Mouse (Mus musculus) G1E (cell line): ENCODE measurements around the gene Enc1. TPM values are rescaled to one million over a fixed set of nuclear protein-coding genes. Genes with fewer than 3 reads are reported as not detected.
A peak's percentile ranks its signal among the peaks of the same experiment; 100 is the strongest.

Experiments
- ATAC-seq: 2 replicates; pipeline ENCODE4 v1.8.0; 2016; ENCODE audit warnings: mild to moderate bottlenecking; ENCODE audit not compliant: insufficient number of reproducible peaks, poor library complexity, low FRiP score, severe bottlenecking; ENCODE audit errors: extremely low read depth
- DNase-seq: peaks from one replicate; pipeline ENCODE4 v3.0.0; 2012; ENCODE audit warnings: low spot score
- H3K27me3 ChIP-seq: 2 replicates; pipeline ENCODE4 v1.6.1; 2012; ENCODE audit warnings: mild to moderate bottlenecking, low read length, inconsistent platforms; ENCODE audit not compliant: insufficient read depth
- H3K36me3 ChIP-seq: replicated peaks from 2 replicates; pipeline ENCODE3; 2012; ENCODE audit warnings: mild to moderate bottlenecking, inconsistent platforms
- H3K4me1 ChIP-seq: 2 replicates; pipeline ENCODE4 v1.6.1; 2012; ENCODE audit warnings: low read depth, low read length, inconsistent platforms, mixed read lengths; ENCODE audit not compliant: insufficient read depth
- H3K4me3 ChIP-seq: 2 replicates; pipeline ENCODE4 v1.5.1; 2012; ENCODE audit warnings: low read depth, mild to moderate bottlenecking, inconsistent platforms, low read length, moderate library complexity, mixed read lengths
- H3K9me3 ChIP-seq: replicated peaks from 2 replicates; pipeline ENCODE4 v1.6.1; 2012; ENCODE audit warnings: inconsistent platforms
- CTCF ChIP-seq: IDR thresholded peaks from 2 replicates; pipeline ENCODE4 v1.5.1; 2012; ENCODE audit warnings: low read depth, low read length, inconsistent platforms, mixed read lengths
- GATA1 ChIP-seq: IDR thresholded peaks from 2 replicates; pipeline ENCODE4 v1.6.1; 2012; ENCODE audit warnings: borderline replicate concordance, low read length, inconsistent platforms, mixed read lengths
- GATA2 ChIP-seq: IDR thresholded peaks from 2 replicates; pipeline ENCODE4 v1.6.1; 2012; ENCODE audit warnings: low read depth, low read length, inconsistent platforms, borderline replicate concordance
- POLR2AphosphoS5 ChIP-seq: IDR thresholded peaks from 2 replicates; pipeline ENCODE4 v1.6.1; 2012; ENCODE audit warnings: low read depth, low read length, inconsistent platforms; ENCODE audit not compliant: insufficient replicate concordance
- TAL1 ChIP-seq: conservative IDR thresholded peaks from 2 replicates; pipeline ENCODE4 v1.6.1; 2012; ENCODE audit warnings: low read depth, low read length, inconsistent platforms, mixed read lengths
- polyA plus RNA-seq: library from polyadenylated mRNA; stranded (reverse); fragments of >175 nt; gene quantifications from 2 replicates; pipeline ENCODE4 v1.2.3, GENCODE M21; 2012
- total RNA-seq, 2 experiments: library from RNA; stranded (forward) in 1 of 2; stranded (reverse) in 1 of 2; fragments of 200-1000 nt in 1 of 2; fragments of >200 nt in 1 of 2; fragmentation: Nextera tagmentation in 1 of 2; gene quantifications; 2 replicates each; pipeline ENCODE4 v1.2.3; 2014 to 2017

Gene Enc1
- total and polyA plus RNA-seq, 3 experiments: 0.20 to 0.82 (median 0.38) TPM

- TF ChIP-seq GATA1 (no peak), TAL1 (no peak), POLR2AphosphoS5 (no peak), CTCF (no peak), GATA2 (no peak)
- no peaks in the 10 kb centered on the region for H3K4me1 ChIP-seq
- H3K27me3 ChIP-seq: peaks cover 11% of the 10 kb centered on the region
- H3K4me3 ChIP-seq: no peak overlapping the region
- H3K9me3 ChIP-seq: no peaks in the 10 kb centered on the region
- ATAC-seq (no peak), DNase-seq (peak; percentile 40)
- H3K36me3 ChIP-seq: no peaks in the 10 kb centered on the region
Observed at GRCm38 (mm10) chr13:97234785-97235417, 6.0 kb upstream of the Enc1 start.

GRCm38 (mm10) chr13:97235911-97236310 is 5.0 kb upstream of the Enc1 start:
- H3K9me3 ChIP-seq: peaks cover under 1% of the 10 kb centered on the region; the same call in 1 of the 2 replicates
- TF ChIP-seq TAL1 (no peak), GATA2 (no peak), GATA1 (no peak), CTCF (no peak), POLR2AphosphoS5 (no peak)
- H3K4me1 ChIP-seq: no peaks in the 10 kb centered on the region
- no peak for DNase-seq
- peaks cover 19% of the 10 kb centered on the region for H3K27me3 ChIP-seq
- ATAC-seq: no peak
- no peak overlapping the region for H3K4me3 ChIP-seq
- H3K36me3 ChIP-seq: no peaks in the 10 kb centered on the region

GRCm38 (mm10) chr13:97237700-97238099 is 3.2 kb upstream of the Enc1 start:
- H3K4me1 ChIP-seq: no peaks in the 10 kb centered on the region
- ATAC-seq (no peak), DNase-seq (no peak)
- peaks cover 32% of the 10 kb centered on the region for H3K27me3 ChIP-seq
- no peak overlapping the region for H3K4me3 ChIP-seq
- H3K9me3 ChIP-seq: peaks cover 8% of the 10 kb centered on the region; the same call in 1 of the 2 replicates
- no peaks in the 10 kb centered on the region for H3K36me3 ChIP-seq
- TF ChIP-seq CTCF (no peak), GATA1 (no peak), GATA2 (no peak), TAL1 (no peak)

- H3K9me3 ChIP-seq: peaks cover 8% of the 10 kb centered on the region; the same call in 1 of the 2 replicates
- H3K27me3 ChIP-seq: peaks cover 36% of the 10 kb centered on the region
- H3K36me3 ChIP-seq: no peaks in the 10 kb centered on the region
- ATAC-seq: no peak
- TF ChIP-seq CTCF (no peak), GATA1 (no peak), GATA2 (no peak), POLR2AphosphoS5 (no peak), TAL1 (no peak)
- H3K4me1 ChIP-seq: no peaks in the 10 kb centered on the region
- no peak overlapping the region for H3K4me3 ChIP-seq
- no peak for DNase-seq
Observed at GRCm38 (mm10) chr13:97238181-97238981, 2.5 kb upstream of the Enc1 start.

GRCm38 (mm10) chr13:97239343-97240180 is 1.3 kb upstream of the Enc1 start:
- no peak for TF ChIP-seq GATA1
- no peak for TF ChIP-seq POLR2AphosphoS5
- TF ChIP-seq GATA2: no peak
- no peak for TF ChIP-seq TAL1
- no peak for TF ChIP-seq CTCF
- H3K4me1 ChIP-seq: no peaks in the 10 kb centered on the region
- no peaks in the 10 kb centered on the region for H3K36me3 ChIP-seq
- H3K9me3 ChIP-seq: peaks cover 8% of the 10 kb centered on the region; the same call in 1 of the 2 replicates
- no peak overlapping the region for H3K4me3 ChIP-seq
- no peak for ATAC-seq
- peaks cover 36% of the 10 kb centered on the region for H3K27me3 ChIP-seq
- DNase-seq: no peak
